Mouse (Mus musculus): ENCODE results near the gene Cln3. TPM values are rescaled to one million over a fixed set of nuclear protein-coding genes. Genes with fewer than 3 reads are reported as not detected.

Gene Cln3
- total and polyA plus RNA-seq, 3 experiments: 19.1 to 47.2 (median 20.7) TPM

DNA sequence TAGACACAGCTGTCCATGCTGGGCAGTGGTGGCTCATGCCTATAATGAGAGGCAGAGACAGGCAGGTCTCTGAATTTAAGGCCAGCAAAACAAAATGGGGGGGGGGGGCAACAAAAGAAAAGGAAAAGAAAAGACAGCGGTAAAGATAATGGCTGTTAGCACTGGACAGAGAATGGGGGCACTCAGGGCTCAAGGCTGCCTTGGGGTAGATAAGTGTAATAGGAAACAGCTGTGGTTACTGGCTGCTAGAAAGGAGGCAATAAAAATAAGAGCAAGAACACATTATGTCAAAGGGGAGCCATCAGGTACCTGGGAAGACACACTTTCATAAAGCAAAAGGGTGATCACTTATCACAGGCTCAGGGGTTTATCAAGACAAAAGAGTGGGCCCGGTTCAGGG is 46.9 kb upstream of the Cln3 start:
- Histone ChIP-seq H3K4me3 (replicated peaks in 1 of 3; ENCODE audit: low read depth in 2 of 3, low read length in 2 of 3, poor library complexity in 1 of 3) (no peak overlapping the region), H3K4me2 (ENCODE audit: insufficient read depth, low read depth, poor library complexity, severe bottlenecking) (no peak overlapping the region), H3K9me3 (replicated peaks; ENCODE audit: low read length) (no peaks in the 10 kb centered on the region), H3K36me3 (replicated peaks in 1 of 2; ENCODE audit: control insufficient read depth in 1 of 2, insufficient read depth in 1 of 2, low read length in 1 of 2) (no peaks in the 10 kb centered on the region), H3K4me1 (ENCODE audit: control insufficient read depth in 1 of 2, insufficient read depth in 2 of 2) (peaks cover 3 to 5% of the 10 kb centered on the region in 2 experiments; a peak in 1 of 4 replicates), H3K79me2 (replicated peaks; ENCODE audit: control insufficient read depth, extremely low read depth, insufficient read depth, poor library complexity, severe bottlenecking) (no peaks in the 10 kb centered on the region; the same call in 1 of the 2 replicates), H3K27ac (ENCODE audit: insufficient read depth, low read depth) (no peak overlapping the region), H3K27me3 (replicated peaks) (no peaks in the 10 kb centered on the region), H3K9ac (ENCODE audit: insufficient read depth, low read depth) (no peak overlapping the region)
- DNase-seq (ENCODE audit: extremely low read depth): no peak
- dilution Hi-C loops (cut with MboI; ENCODE audit: extremely low pct_ligation_motif_present, extremely low pct_unique_long_range_greater_than_20kb, low sequenced_read_pairs): no loop called here
- in situ Hi-C loops (cut with MboI; ENCODE audit: low pct_ligation_motif_present, low pct_unique_long_range_greater_than_20kb, low sequenced_read_pairs): no loop called here
- no peak for TF ChIP-seq CTCF (conservative IDR thresholded peaks at IDR 0.05 in 1 of 2, IDR thresholded peaks at IDR 0.05 in 1 of 2; ENCODE audit: low read depth in 2 of 2, low read length in 2 of 2)
- TF ChIP-seq ZKSCAN1 (IDR thresholded peaks at IDR 0.05; ENCODE audit: borderline replicate concordance, low read depth, low read length): no peak
- TF ChIP-seq TBP (conservative IDR thresholded peaks at IDR 0.05; ENCODE audit: low read depth, low read length): no peak

DNA sequence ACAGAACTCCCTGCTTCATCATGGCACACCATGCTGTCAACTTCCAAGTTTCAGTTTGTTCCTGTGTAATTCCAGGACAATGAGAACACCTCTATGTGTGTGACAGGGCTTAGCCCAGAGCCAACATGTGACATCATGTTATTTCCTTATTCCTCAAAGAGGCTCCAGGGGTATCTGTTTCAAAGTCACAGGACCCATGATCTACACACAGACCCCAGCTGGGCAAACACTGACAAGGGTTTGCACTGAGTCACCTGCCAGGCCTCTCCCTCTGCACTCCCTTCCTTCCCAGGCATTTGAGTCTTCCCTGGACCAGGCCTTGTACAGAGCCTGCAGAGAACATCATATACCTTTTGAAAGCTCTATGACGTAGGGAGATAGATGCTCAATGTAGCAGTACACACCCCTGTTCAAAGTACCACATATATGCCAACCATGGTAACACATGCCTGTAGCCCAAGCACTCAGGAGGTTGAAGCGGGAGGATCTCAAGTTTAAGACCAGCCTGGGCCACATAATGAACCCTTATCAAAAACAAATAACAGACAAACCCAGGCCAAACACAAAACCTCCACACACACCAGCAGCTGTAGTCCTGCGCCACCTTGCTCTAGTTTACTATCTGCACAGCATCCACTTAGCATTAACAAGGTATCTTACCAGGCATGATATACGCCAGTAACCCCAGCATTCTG is 45.4 kb upstream of the Cln3 start, which contains the start of gene Nupr1:
Gene Nupr1, minus strand, starts transcription at position 38 of the 695 bp plus-strand sequence.
- Histone ChIP-seq H3K9me3 (replicated peaks; ENCODE audit: low read length) (no peaks in the 10 kb centered on the region), H3K4me1 (ENCODE audit: control insufficient read depth in 1 of 2, insufficient read depth in 2 of 2) (peaks cover 5 to 10% of the 10 kb centered on the region in 2 experiments), H3K79me2 (replicated peaks; ENCODE audit: control insufficient read depth, extremely low read depth, insufficient read depth, poor library complexity, severe bottlenecking) (no peaks in the 10 kb centered on the region; the same call in 1 of the 2 replicates), H3K9ac (ENCODE audit: insufficient read depth, low read depth) (no peak within 1 kb of the TSS), H3K4me3 (replicated peaks in 1 of 3; ENCODE audit: low read depth in 2 of 3, low read length in 2 of 3, poor library complexity in 1 of 3) (no peak within 1 kb of the TSS), H3K4me2 (ENCODE audit: insufficient read depth, low read depth, poor library complexity, severe bottlenecking) (no peak within 1 kb of the TSS), H3K36me3 (replicated peaks in 1 of 2; ENCODE audit: control insufficient read depth in 1 of 2, insufficient read depth in 1 of 2, low read length in 1 of 2) (no peaks in the 10 kb centered on the region), H3K27ac (ENCODE audit: insufficient read depth, low read depth) (no peak within 1 kb of the TSS), H3K27me3 (replicated peaks) (no peaks in the 10 kb centered on the region)
- DNase-seq (ENCODE audit: extremely low read depth): no peak
- in situ Hi-C loops (cut with MboI; ENCODE audit: low pct_ligation_motif_present, low pct_unique_long_range_greater_than_20kb, low sequenced_read_pairs): no loop called here
- TF ChIP-seq MXI1 (IDR thresholded peaks at IDR 0.05; ENCODE audit: low read depth, low read length) (no peak), RCOR1 (conservative IDR thresholded peaks at IDR 0.05; ENCODE audit: low read depth, low read length) (no peak), USF2 (conservative IDR thresholded peaks at IDR 0.05; ENCODE audit: low read depth, low read length) (no peak), KAT2A (IDR thresholded peaks at IDR 0.05; ENCODE audit: insufficient replicate concordance, low read length) (no peak), CHD2 (IDR thresholded peaks at IDR 0.05; ENCODE audit: low read length) (no peak), SMC3 (IDR thresholded peaks at IDR 0.05; ENCODE audit: low read depth, low read length) (no peak)
- dilution Hi-C loops (cut with MboI; ENCODE audit: extremely low pct_ligation_motif_present, extremely low pct_unique_long_range_greater_than_20kb, low sequenced_read_pairs): no loop called here

DNA sequence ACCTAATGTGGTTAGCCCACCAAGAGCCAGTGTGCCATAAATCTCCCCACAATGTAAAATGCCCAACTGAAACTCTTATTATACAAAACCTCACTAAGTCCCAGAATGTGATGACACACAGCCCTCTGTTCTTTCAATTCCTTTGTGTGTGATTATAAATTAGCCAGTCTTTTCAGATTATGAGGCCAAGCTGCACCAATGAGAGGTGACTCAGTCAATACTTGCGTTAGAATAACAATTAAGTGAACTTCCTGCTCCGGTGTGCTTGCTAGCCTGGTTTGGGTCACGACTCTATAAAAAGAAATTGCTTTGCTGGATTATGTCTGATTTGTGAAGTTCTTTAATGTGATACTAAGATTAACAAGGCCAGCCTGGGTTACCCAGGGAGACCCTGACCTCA is 44.3 kb upstream of the Cln3 start:
- dilution Hi-C loops (cut with MboI; ENCODE audit: extremely low pct_ligation_motif_present, extremely low pct_unique_long_range_greater_than_20kb, low sequenced_read_pairs) (no loop called here), in situ Hi-C loops (cut with MboI; ENCODE audit: low pct_ligation_motif_present, low pct_unique_long_range_greater_than_20kb, low sequenced_read_pairs) (no loop called here)
- no peak overlapping the region for H3K4me2 ChIP-seq (ENCODE audit: insufficient read depth, low read depth, poor library complexity, severe bottlenecking)
- no peak overlapping the region for H3K27ac ChIP-seq (ENCODE audit: insufficient read depth, low read depth)
- H3K36me3 ChIP-seq (replicated peaks in 1 of 2; ENCODE audit: control insufficient read depth in 1 of 2, insufficient read depth in 1 of 2, low read length in 1 of 2): no peaks in the 10 kb centered on the region
- no peaks in the 10 kb centered on the region for H3K9me3 ChIP-seq (replicated peaks; ENCODE audit: low read length)
- no peaks in the 10 kb centered on the region; the same call in 1 of the 2 replicates for H3K79me2 ChIP-seq (replicated peaks; ENCODE audit: control insufficient read depth, extremely low read depth, insufficient read depth, poor library complexity, severe bottlenecking)
- DNase-seq (ENCODE audit: extremely low read depth): no peak
- no peak overlapping the region for H3K4me3 ChIP-seq (replicated peaks in 1 of 3; ENCODE audit: low read depth in 2 of 3, low read length in 2 of 3, poor library complexity in 1 of 3)
- no peak overlapping the region for H3K9ac ChIP-seq (ENCODE audit: insufficient read depth, low read depth)
- TF ChIP-seq ELF1 (IDR thresholded peaks at IDR 0.05; ENCODE audit: low read depth, low read length) (no peak), MEF2A (IDR thresholded peaks at IDR 0.05; ENCODE audit: borderline replicate concordance, low read depth, low read length) (no peak), JUN (IDR thresholded peaks at IDR 0.05; ENCODE audit: insufficient read depth, low read depth, low read length) (no peak), MYC (IDR thresholded peaks at IDR 0.05; ENCODE audit: low read depth, low read length) (no peak), USF1 (IDR thresholded peaks at IDR 0.05; ENCODE audit: low read depth, low read length) (no peak), E2F4 (IDR thresholded peaks at IDR 0.05; ENCODE audit: insufficient replicate concordance, low read depth, low read length) (no peak), CHD1 (IDR thresholded peaks at IDR 0.05; ENCODE audit: low read depth, low read length) (no peak), JUND (conservative IDR thresholded peaks at IDR 0.05; ENCODE audit: low read depth, low read length) (no peak), ZC3H11A (IDR thresholded peaks at IDR 0.05; ENCODE audit: low read depth, low read length) (no peak), POLR2AphosphoS2 (IDR thresholded peaks at IDR 0.05; ENCODE audit: low read depth, low read length) (no peak), MAX (IDR thresholded peaks at IDR 0.05; ENCODE audit: low read length) (no peak), EP300 (IDR thresholded peaks at IDR 0.05; ENCODE audit: low read length) (no peak), NELFE (IDR thresholded peaks at IDR 0.05; ENCODE audit: low read depth, low read length) (no peak), MAFK (IDR thresholded peaks at IDR 0.05; ENCODE audit: insufficient replicate concordance, low read length) (no peak), USF2 (conservative IDR thresholded peaks at IDR 0.05; ENCODE audit: low read depth, low read length) (no peak), PAX5 (IDR thresholded peaks at IDR 0.05; ENCODE audit: low read length) (no peak), ZNF384 (IDR thresholded peaks at IDR 0.05; ENCODE audit: low read depth, low read length) (no peak)
- peaks cover 13 to 20% of the 10 kb centered on the region in 2 experiments for H3K4me1 ChIP-seq (ENCODE audit: control insufficient read depth in 1 of 2, insufficient read depth in 2 of 2)
- no peaks in the 10 kb centered on the region for H3K27me3 ChIP-seq (replicated peaks)
